Mouse (Mus musculus): ENCODE data around the gene Use1. TPM values are rescaled to one million over a fixed set of nuclear protein-coding genes. Genes with fewer than 3 reads are reported as not detected.

Use1 gene
- polyA plus RNA-seq, 1 experiment, result 127 TPM

GRCm38 (mm10) chr8:71383860-71384259 lies 17.2 kb downstream of the Use1 start:
- no peak overlapping the region for H3K4me3 ChIP-seq (ENCODE audit: insufficient read depth, low read depth, low read length)
- peaks cover 22% of the 10 kb centered on the region for H3K4me1 ChIP-seq (ENCODE audit: control insufficient read depth, insufficient read depth, low read length)
- 33% methylated on average over 3 of the region's 3 CpGs for WGBS
- no peaks in the 10 kb centered on the region for H3K27me3 ChIP-seq (replicated peaks; ENCODE audit: control insufficient read depth, insufficient read depth, low read length)
- H3K27ac ChIP-seq (ENCODE audit: insufficient read depth, low read depth, low read length), result peak overlapping the region; percentile 96
- DNase-seq, result no peak
- H3K36me3 ChIP-seq (ENCODE audit: control insufficient read depth, insufficient read depth, low read length), result no peaks in the 10 kb centered on the region
- no peak for TF ChIP-seq CTCF (conservative IDR thresholded peaks at IDR 0.05; ENCODE audit: insufficient read depth, insufficient read length, low read depth, low read length)
- TF ChIP-seq POLR2A (IDR thresholded peaks at IDR 0.05; ENCODE audit: low read depth, low read length), result no peak

- H3K36me3 ChIP-seq (ENCODE audit: control insufficient read depth, insufficient read depth, low read length), result no peaks in the 10 kb centered on the region
- DNase-seq, result peak; percentile 30
- H3K27ac ChIP-seq (ENCODE audit: insufficient read depth, low read depth, low read length), result no peak overlapping the region
- H3K27me3 ChIP-seq (replicated peaks; ENCODE audit: control insufficient read depth, insufficient read depth, low read length), result no peaks in the 10 kb centered on the region
- H3K4me1 ChIP-seq (ENCODE audit: control insufficient read depth, insufficient read depth, low read length), result peaks cover 17% of the 10 kb centered on the region
- no peak overlapping the region for H3K4me3 ChIP-seq (ENCODE audit: insufficient read depth, low read depth, low read length)
- 89% methylated on average over 12 of the region's 12 CpGs for WGBS
- TF ChIP-seq POLR2A (IDR thresholded peaks at IDR 0.05; ENCODE audit: low read depth, low read length), result no peak
- TF ChIP-seq CTCF (conservative IDR thresholded peaks at IDR 0.05; ENCODE audit: insufficient read depth, insufficient read length, low read depth, low read length), result peak; percentile 29; the same call in 1 of the 2 replicates
Measured at GRCm38 (mm10) chr8:71385212-71385835, 18.7 kb downstream of the Use1 start.

- 62% methylated on average over 1 of the region's 1 CpGs for whole genome bisulfite sequencing
- TF ChIP-seq CTCF (conservative IDR thresholded peaks at IDR 0.05; ENCODE audit: insufficient read depth, insufficient read length, low read depth, low read length) (no peak), POLR2A (IDR thresholded peaks at IDR 0.05; ENCODE audit: low read depth, low read length) (no peak)
- Histone ChIP-seq H3K4me3 (ENCODE audit: insufficient read depth, low read depth, low read length) (no peak overlapping the region), H3K27ac (ENCODE audit: insufficient read depth, low read depth, low read length) (peak overlapping the region; percentile 43; the same call in 1 of the 2 replicates), H3K36me3 (ENCODE audit: control insufficient read depth, insufficient read depth, low read length) (no peaks in the 10 kb centered on the region), H3K4me1 (ENCODE audit: control insufficient read depth, insufficient read depth, low read length) (peaks cover 8% of the 10 kb centered on the region), H3K27me3 (replicated peaks; ENCODE audit: control insufficient read depth, insufficient read depth, low read length) (no peaks in the 10 kb centered on the region)
- DNase-seq, result peak; percentile 64
Measured at GRCm38 (mm10) chr8:71388267-71388666, 21.6 kb downstream of the Use1 start.

- Histone ChIP-seq H3K27me3 (replicated peaks; ENCODE audit: control insufficient read depth, insufficient read depth, low read length) (no peaks in the 10 kb centered on the region), H3K27ac (ENCODE audit: insufficient read depth, low read depth, low read length) (no peak overlapping the region), H3K4me1 (ENCODE audit: control insufficient read depth, insufficient read depth, low read length) (peaks cover 3% of the 10 kb centered on the region; the same call in 1 of the 2 replicates), H3K36me3 (ENCODE audit: control insufficient read depth, insufficient read depth, low read length) (no peaks in the 10 kb centered on the region), H3K4me3 (ENCODE audit: insufficient read depth, low read depth, low read length) (no peak overlapping the region)
- TF ChIP-seq POLR2A (IDR thresholded peaks at IDR 0.05; ENCODE audit: low read depth, low read length) (no peak), CTCF (conservative IDR thresholded peaks at IDR 0.05; ENCODE audit: insufficient read depth, insufficient read length, low read depth, low read length) (no peak)
- no peak for DNase-seq
- WGBS, result 92% methylated on average over 2 of the region's 2 CpGs
Measured at GRCm38 (mm10) chr8:71391696-71392095, 25.0 kb downstream of the Use1 start.

- Histone ChIP-seq H3K27me3 (replicated peaks; ENCODE audit: control insufficient read depth, insufficient read depth, low read length) (no peaks in the 10 kb centered on the region), H3K36me3 (ENCODE audit: control insufficient read depth, insufficient read depth, low read length) (no peaks in the 10 kb centered on the region), H3K4me3 (ENCODE audit: insufficient read depth, low read depth, low read length) (no peak overlapping the region), H3K4me1 (ENCODE audit: control insufficient read depth, insufficient read depth, low read length) (peaks cover 3% of the 10 kb centered on the region; the same call in 1 of the 2 replicates), H3K27ac (ENCODE audit: insufficient read depth, low read depth, low read length) (no peak overlapping the region)
- 81% methylated on average over 5 of the region's 5 CpGs for WGBS
- DNase-seq, result no peak
- TF ChIP-seq POLR2A (IDR thresholded peaks at IDR 0.05; ENCODE audit: low read depth, low read length) (no peak), CTCF (conservative IDR thresholded peaks at IDR 0.05; ENCODE audit: insufficient read depth, insufficient read length, low read depth, low read length) (no peak)
Measured at GRCm38 (mm10) chr8:71392391-71392790, 25.7 kb downstream of the Use1 start.

GRCm38 (mm10) chr8:71392871-71393270 lies 26.2 kb downstream of the Use1 start:
- TF ChIP-seq POLR2A (IDR thresholded peaks at IDR 0.05; ENCODE audit: low read depth, low read length), result no peak
- TF ChIP-seq CTCF (conservative IDR thresholded peaks at IDR 0.05; ENCODE audit: insufficient read depth, insufficient read length, low read depth, low read length), result no peak
- WGBS, result 28% methylated on average over 3 of the region's 3 CpGs
- DNase-seq, result peak; percentile 57
- H3K36me3 ChIP-seq (ENCODE audit: control insufficient read depth, insufficient read depth, low read length), result no peaks in the 10 kb centered on the region
- peaks cover 4% of the 10 kb centered on the region; the same call in 1 of the 2 replicates for H3K4me1 ChIP-seq (ENCODE audit: control insufficient read depth, insufficient read depth, low read length)
- H3K27me3 ChIP-seq (replicated peaks; ENCODE audit: control insufficient read depth, insufficient read depth, low read length), result no peaks in the 10 kb centered on the region
- H3K27ac ChIP-seq (ENCODE audit: insufficient read depth, low read depth, low read length), result no peak overlapping the region
- H3K4me3 ChIP-seq (ENCODE audit: insufficient read depth, low read depth, low read length), result peak overlapping the region; percentile 10; the same call in 1 of the 2 replicates

- Histone ChIP-seq H3K36me3 (ENCODE audit: control insufficient read depth, insufficient read depth, low read length) (no peaks in the 10 kb centered on the region), H3K27me3 (replicated peaks; ENCODE audit: control insufficient read depth, insufficient read depth, low read length) (no peaks in the 10 kb centered on the region), H3K4me1 (ENCODE audit: control insufficient read depth, insufficient read depth, low read length) (peaks cover 5% of the 10 kb centered on the region; the same call in 1 of the 2 replicates), H3K27ac (ENCODE audit: insufficient read depth, low read depth, low read length) (peak overlapping the region; percentile 75; the same call in 1 of the 2 replicates), H3K4me3 (ENCODE audit: insufficient read depth, low read depth, low read length) (peak overlapping the region; percentile 59)
- no peak for TF ChIP-seq POLR2A (IDR thresholded peaks at IDR 0.05; ENCODE audit: low read depth, low read length)
- no peak for TF ChIP-seq CTCF (conservative IDR thresholded peaks at IDR 0.05; ENCODE audit: insufficient read depth, insufficient read length, low read depth, low read length)
- 82% methylated on average over 7 of the region's 7 CpGs for WGBS
- no peak for DNase-seq
Measured at GRCm38 (mm10) chr8:71394481-71394880, 27.8 kb downstream of the Use1 start.

Data from kidney, adult 2 months (tissue).